Mouse (Mus musculus) C2C12 (cell line): ENCODE results near the gene Abcb11.

Experiments used
- CTCF ChIP-seq: IDR thresholded peaks from one replicate; pipeline ENCODE4 v1.5.1; 2011; ENCODE audit not compliant: control insufficient read depth, insufficient read depth, insufficient read length
- MYOD1 ChIP-seq: IDR thresholded peaks from one replicate; pipeline ENCODE4 v1.6.1; 2011; ENCODE audit warnings: low read depth; ENCODE audit not compliant: control insufficient read depth, insufficient read length

DNA sequence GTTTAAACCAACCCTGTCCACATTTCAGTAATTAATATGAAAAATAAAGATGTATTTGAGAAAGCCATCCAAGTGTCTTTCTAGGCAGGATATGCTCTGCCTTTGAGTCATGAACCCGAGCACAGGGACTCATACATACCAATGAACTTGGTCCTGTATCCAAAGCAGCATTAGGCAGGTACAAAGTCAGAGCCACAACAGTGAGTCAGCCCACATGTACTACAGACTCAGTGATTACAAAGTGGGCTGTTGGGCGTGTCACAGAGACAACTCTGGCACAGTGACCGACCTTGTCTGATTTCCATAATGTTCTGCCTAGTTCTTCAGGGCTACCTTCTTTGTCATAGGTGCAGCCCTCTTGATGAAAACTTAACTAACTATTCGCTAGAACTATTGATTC is 19.4 kb downstream of the Abcb11 start:
- TF ChIP-seq CTCF (no peak), MYOD1 (no peak)
